Mouse (Mus musculus) midbrain, embryonic 12.5 days (tissue): ENCODE data around the gene Sec1. TPM values are rescaled to one million over a fixed set of nuclear protein-coding genes. Genes with fewer than 3 reads are reported as not detected.

Experiments
- ATAC-seq: fragments of 200-750 bp; cut with Nextera tagmentation; 2 replicates; pipeline ENCODE4 v1.8.0; 2017; ENCODE audit warnings: low read depth, moderate TSS enrichment, moderate library complexity; ENCODE audit not compliant: low FRiP score
- H3K27ac ChIP-seq: fragments of 300-500 bp; sonication (generic); replicated peaks from 2 replicates; pipeline ENCODE4 v1.5.1; 2016; ENCODE audit warnings: mild to moderate bottlenecking
- H3K27me3 ChIP-seq: fragments of 300-500 bp; sonication (generic); 2 replicates; pipeline ENCODE4 v1.6.1; 2016; ENCODE audit warnings: mild to moderate bottlenecking
- H3K36me3 ChIP-seq: fragments of 300-500 bp; sonication (generic); 2 replicates; pipeline ENCODE4 v1.6.1; 2016
- H3K4me1 ChIP-seq: fragments of 300-500 bp; sonication (generic); 2 replicates; pipeline ENCODE4 v1.6.1; 2016
- H3K4me2 ChIP-seq: fragments of 300-500 bp; sonication (generic); replicated peaks from 2 replicates; pipeline ENCODE4 v1.6.1; 2016; ENCODE audit warnings: mild to moderate bottlenecking, moderate library complexity
- H3K4me3 ChIP-seq: fragments of 300-500 bp; sonication (generic); 2 replicates; pipeline ENCODE4 v1.5.1; 2016; ENCODE audit warnings: mild to moderate bottlenecking
- H3K9ac ChIP-seq: fragments of 300-500 bp; sonication (generic); replicated peaks from 2 replicates; pipeline ENCODE4 v1.6.1; 2016; ENCODE audit warnings: mild to moderate bottlenecking, moderate library complexity
- H3K9me3 ChIP-seq: fragments of 300-500 bp; sonication (generic); 2 replicates; pipeline ENCODE4 v1.6.1; 2016; ENCODE audit warnings: mild to moderate bottlenecking
- WGBS: fragments of 180-500 bp; shearing (Covaris S2); methylation state at CpG from one replicate; pipeline ENCODE4 v1.1.7; 2016; 5-methylcytosine and 5-hydroxymethylcytosine counted together
- polyA plus RNA-seq: library from polyadenylated mRNA; unstranded; fragments of >200 nt; fragmentation: Nextera tagmentation; extraction: Ambion mirVana; gene quantifications from 2 replicates; pipeline ENCODE4 v1.2.1, GENCODE M21; 2016

The Sec1 gene
- 0.79 and 0.80 TPM in 2 replicates for polyA plus RNA-seq

- Histone ChIP-seq H3K4me1 (no peaks in the 10 kb centered on the region), H3K4me3 (no peak within 1 kb of the TSS), H3K9me3 (no peaks in the 10 kb centered on the region), H3K4me2 (no peak within 1 kb of the TSS), H3K27me3 (peaks cover 12% of the 10 kb centered on the region), H3K9ac (no peak within 1 kb of the TSS), H3K27ac (no peak within 1 kb of the TSS), H3K36me3 (no peaks in the 10 kb centered on the region)
- ATAC-seq, result no peak
- 90% methylated on average over 50 of the region's 50 CpGs for WGBS
These were observed at the start of gene Sec1 for GRCm38 (mm10) chr7:45693921-45694591. Sec1 (minus strand) TSS chr7:45694402.

- no peak for ATAC-seq
- no peak overlapping the region for H3K4me3 ChIP-seq
- H3K9ac ChIP-seq, result no peak overlapping the region
- no peaks in the 10 kb centered on the region for H3K9me3 ChIP-seq
- WGBS, result 40% methylated on average over 19 of the region's 19 CpGs
- peaks cover 10% of the 10 kb centered on the region for H3K27me3 ChIP-seq
- no peak overlapping the region for H3K4me2 ChIP-seq
- no peaks in the 10 kb centered on the region for H3K4me1 ChIP-seq
- no peak overlapping the region for H3K27ac ChIP-seq
- H3K36me3 ChIP-seq, result no peaks in the 10 kb centered on the region
These were observed 48.1 kb upstream of the Sec1 start for GRCm38 (mm10) chr7:45742338-45742737.

GRCm38 (mm10) chr7:45741777-45742176, 47.6 kb upstream of the Sec1 start:
- 38% methylated on average over 11 of the region's 11 CpGs for WGBS

GRCm38 (mm10) chr7:45741308-45741707, 47.1 kb upstream of the Sec1 start:
- Histone ChIP-seq H3K27me3 (peaks cover 10% of the 10 kb centered on the region), H3K27ac (no peak overlapping the region), H3K4me2 (no peak overlapping the region), H3K4me3 (no peak overlapping the region), H3K9ac (no peak overlapping the region), H3K4me1 (no peaks in the 10 kb centered on the region), H3K9me3 (no peaks in the 10 kb centered on the region), H3K36me3 (no peaks in the 10 kb centered on the region)
- 85% methylated on average over 12 of the region's 12 CpGs for WGBS
- no peak for ATAC-seq

More at GRCm38 (mm10) chr7:45741777-45742176, 47.6 kb upstream of the Sec1 start:
- ATAC-seq, result no peak
- no peak overlapping the region for H3K27ac ChIP-seq
- H3K4me3 ChIP-seq, result no peak overlapping the region
- H3K36me3 ChIP-seq, result no peaks in the 10 kb centered on the region
- H3K4me1 ChIP-seq, result no peaks in the 10 kb centered on the region
- H3K4me2 ChIP-seq, result no peak overlapping the region
- H3K27me3 ChIP-seq, result peaks cover 10% of the 10 kb centered on the region
- no peak overlapping the region for H3K9ac ChIP-seq
- H3K9me3 ChIP-seq, result no peaks in the 10 kb centered on the region

GRCm38 (mm10) chr7:45739820-45740219, 45.6 kb upstream of the Sec1 start:
- ATAC-seq, result no peak
- no peaks in the 10 kb centered on the region for H3K36me3 ChIP-seq
- WGBS, result 59% methylated on average over 10 of the region's 10 CpGs

GRCm38 (mm10) chr7:45739162-45739763, 45.1 kb upstream of the Sec1 start:
- Histone ChIP-seq H3K9me3 (no peaks in the 10 kb centered on the region), H3K4me1 (no peaks in the 10 kb centered on the region), H3K4me3 (no peak overlapping the region), H3K27me3 (peaks cover 10% of the 10 kb centered on the region), H3K27ac (no peak overlapping the region), H3K36me3 (no peaks in the 10 kb centered on the region), H3K4me2 (no peak overlapping the region), H3K9ac (no peak overlapping the region)
- WGBS, result 8% methylated on average over 9 of the region's 9 CpGs
- ATAC-seq, result peak; percentile 79; the same call in 1 of the 2 replicates

More at GRCm38 (mm10) chr7:45739820-45740219, 45.6 kb upstream of the Sec1 start:
- no peak overlapping the region for H3K9ac ChIP-seq
- no peak overlapping the region for H3K4me3 ChIP-seq
- no peaks in the 10 kb centered on the region for H3K9me3 ChIP-seq
- H3K27ac ChIP-seq, result no peak overlapping the region
- H3K4me1 ChIP-seq, result no peaks in the 10 kb centered on the region
- H3K4me2 ChIP-seq, result no peak overlapping the region
- H3K27me3 ChIP-seq, result peaks cover 10% of the 10 kb centered on the region

GRCm38 (mm10) chr7:45733477-45733876, 39.3 kb upstream of the Sec1 start:
- Histone ChIP-seq H3K9ac (no peak overlapping the region), H3K9me3 (no peaks in the 10 kb centered on the region), H3K36me3 (0 out of 2 replicates have a peak, but pooled peaks cover 4% of the 10 kb centered on the region), H3K4me3 (no peak overlapping the region), H3K27me3 (no peaks in the 10 kb centered on the region), H3K4me2 (no peak overlapping the region), H3K27ac (no peak overlapping the region), H3K4me1 (peaks cover 8% of the 10 kb centered on the region; the same call in 1 of the 2 replicates)
- ATAC-seq, result no peak
- WGBS, result 90% methylated on average over 5 of the region's 5 CpGs

GRCm38 (mm10) chr7:45730727-45731431, 36.7 kb upstream of the Sec1 start:
- H3K36me3 ChIP-seq, result peaks cover 19% of the 10 kb centered on the region
- no peak overlapping the region for H3K4me2 ChIP-seq
- no peak overlapping the region for H3K27ac ChIP-seq
- no peak overlapping the region for H3K4me3 ChIP-seq
- H3K4me1 ChIP-seq, result peaks cover 8% of the 10 kb centered on the region; the same call in 1 of the 2 replicates
- no peak overlapping the region for H3K9ac ChIP-seq
- H3K27me3 ChIP-seq, result no peaks in the 10 kb centered on the region
- no peak for ATAC-seq
- WGBS, result 15% methylated on average over 16 of the region's 16 CpGs
- no peaks in the 10 kb centered on the region for H3K9me3 ChIP-seq

GRCm38 (mm10) chr7:45727625-45728024, 33.4 kb upstream of the Sec1 start:
- Histone ChIP-seq H3K4me3 (no peak overlapping the region), H3K9me3 (no peaks in the 10 kb centered on the region), H3K36me3 (peaks cover 50% of the 10 kb centered on the region), H3K27ac (no peak overlapping the region), H3K27me3 (no peaks in the 10 kb centered on the region), H3K9ac (no peak overlapping the region), H3K4me2 (no peak overlapping the region), H3K4me1 (peaks cover 8% of the 10 kb centered on the region; the same call in 1 of the 2 replicates)
- WGBS, result 82% methylated on average over 3 of the region's 3 CpGs
- ATAC-seq, result no peak

- no peak for ATAC-seq
- H3K36me3 ChIP-seq, result peaks cover 62% of the 10 kb centered on the region
- 92% methylated on average over 10 of the region's 10 CpGs for WGBS
These were observed 32.2 kb upstream of the Sec1 start for GRCm38 (mm10) chr7:45726419-45726818.

GRCm38 (mm10) chr7:45725713-45726112, 31.5 kb upstream of the Sec1 start, which contains the start of gene Spaca4:
Spaca4 (minus strand) TSS chr7:45725813.
- no peaks in the 10 kb centered on the region for H3K27me3 ChIP-seq
- H3K4me3 ChIP-seq, result no peak within 1 kb of the TSS
- H3K27ac ChIP-seq, result no peak within 1 kb of the TSS
- no peaks in the 10 kb centered on the region for H3K9me3 ChIP-seq
- H3K4me2 ChIP-seq, result no peak within 1 kb of the TSS
- ATAC-seq, result no peak
- peaks cover 3% of the 10 kb centered on the region; the same call in 1 of the 2 replicates for H3K4me1 ChIP-seq
- H3K9ac ChIP-seq, result no peak within 1 kb of the TSS
- H3K36me3 ChIP-seq, result peaks cover 69% of the 10 kb centered on the region
- 93% methylated on average over 11 of the region's 11 CpGs for WGBS

More at GRCm38 (mm10) chr7:45726419-45726818, 32.2 kb upstream of the Sec1 start:
- Histone ChIP-seq H3K4me3 (no peak overlapping the region), H3K4me2 (no peak overlapping the region), H3K9me3 (no peaks in the 10 kb centered on the region), H3K27ac (no peak overlapping the region), H3K4me1 (peaks cover 8% of the 10 kb centered on the region; the same call in 1 of the 2 replicates), H3K9ac (no peak overlapping the region), H3K27me3 (no peaks in the 10 kb centered on the region)

GRCm38 (mm10) chr7:45725151-45725550, 30.9 kb upstream of the Sec1 start:
- 88% methylated on average over 9 of the region's 9 CpGs for WGBS

More at GRCm38 (mm10) chr7:45725151-45725550, 30.9 kb upstream of the Sec1 start:
- Histone ChIP-seq H3K27me3 (no peaks in the 10 kb centered on the region), H3K36me3 (peaks cover 74% of the 10 kb centered on the region), H3K4me2 (no peak overlapping the region), H3K27ac (no peak overlapping the region), H3K4me1 (no peaks in the 10 kb centered on the region), H3K4me3 (no peak overlapping the region), H3K9me3 (no peaks in the 10 kb centered on the region), H3K9ac (no peak overlapping the region)
- ATAC-seq, result no peak
